Mouse (Mus musculus) cerebellum, adult 2 months (tissue): ENCODE results near the gene Hist1h2bg.

Source experiments
- CTCF ChIP-seq: fragments of 200-500 bp; IDR thresholded peaks from 2 replicates; pipeline ENCODE4 v1.5.1; 2011; ENCODE audit warnings: low read depth, mild to moderate bottlenecking, control low read depth, low read length, moderate library complexity, borderline replicate concordance; ENCODE audit not compliant: insufficient read depth
- POLR2A ChIP-seq: fragments of 200-500 bp; IDR thresholded peaks from 2 replicates; pipeline ENCODE4 v1.6.1; 2011; ENCODE audit warnings: low read length, control low read depth, borderline replicate concordance; ENCODE audit not compliant: insufficient read depth

- TF ChIP-seq CTCF (no peak), POLR2A (no peak)
These were observed 38.7 kb upstream of the Hist1h2bg start for GRCm38 (mm10) chr13:23532262-23533075.
